Mouse (Mus musculus) midbrain, embryonic 14.5 days (tissue): ENCODE data around the gene Txndc8. TPM values are rescaled to one million over a fixed set of nuclear protein-coding genes. Genes with fewer than 3 reads are reported as not detected.

ENCODE experiments used
- ATAC-seq: fragments of 200-750 bp; cut with Nextera tagmentation; 2 replicates; pipeline ENCODE4 v1.8.0; 2017; ENCODE audit warnings: moderate number of reproducible peaks, moderate library complexity; ENCODE audit not compliant: low FRiP score, low TSS enrichment
- DNase-seq: peaks from one replicate; pipeline ENCODE4 v3.0.0-alpha.2; 2015
- H3K27ac ChIP-seq: fragments of 300-500 bp; sonication (generic); replicated peaks from 2 replicates; pipeline ENCODE4 v1.5.1; 2014; ENCODE audit warnings: mild to moderate bottlenecking, low read depth, low read length, moderate library complexity
- H3K27me3 ChIP-seq: fragments of 300-500 bp; sonication (generic); 2 replicates; pipeline ENCODE4 v1.6.1; 2014; ENCODE audit warnings: low read length, control low read depth, mixed read lengths; ENCODE audit not compliant: control insufficient read depth, insufficient read depth
- H3K36me3 ChIP-seq: fragments of 300-500 bp; sonication (generic); 2 replicates; pipeline ENCODE4 v1.6.1; 2014; ENCODE audit warnings: low read length, control low read depth; ENCODE audit not compliant: control insufficient read depth, insufficient read depth
- H3K4me1 ChIP-seq: fragments of 300-500 bp; sonication (generic); 2 replicates; pipeline ENCODE4 v1.6.1; 2014; ENCODE audit warnings: mild to moderate bottlenecking, antibody characterized with exemption, low read length, control low read depth; ENCODE audit not compliant: control insufficient read depth, insufficient read depth
- H3K4me2 ChIP-seq: fragments of 300-500 bp; sonication (generic); 2 replicates; pipeline ENCODE4 v1.6.1; 2014; ENCODE audit warnings: mild to moderate bottlenecking, low read length, moderate library complexity
- H3K4me3 ChIP-seq: fragments of 300-500 bp; sonication (generic); replicated peaks from 2 replicates; pipeline ENCODE4 v1.5.1; 2014; ENCODE audit warnings: low read depth, low read length
- H3K9ac ChIP-seq: fragments of 300-500 bp; sonication (generic); replicated peaks from 2 replicates; pipeline ENCODE4 v1.6.1; 2014; ENCODE audit warnings: mild to moderate bottlenecking, low read length, moderate library complexity
- H3K9me3 ChIP-seq: fragments of 300-500 bp; sonication (generic); 2 replicates; pipeline ENCODE4 v1.6.1; 2016; ENCODE audit warnings: low read length, control low read depth, mixed read lengths; ENCODE audit not compliant: control insufficient read depth
- WGBS: fragments of 180-500 bp; shearing (Covaris S2); extraction: QIAGEN DNeasy Blood & Tissue Kit; methylation state at CpG from one replicate; pipeline ENCODE4 v1.1.7; 2014; 5-methylcytosine and 5-hydroxymethylcytosine counted together
- polyA plus RNA-seq: library from polyadenylated mRNA; unstranded; fragments of >200 nt; fragmentation: Nextera tagmentation; extraction: Ambion mirVana; gene quantifications from 2 replicates; pipeline ENCODE4 v1.2.1, GENCODE M21; 2014

The Txndc8 gene
- polyA plus RNA-seq, 1 experiment from 2014 or later = not detected

GRCm38 (mm10) chr4:57934181-57934580, 74.7 kb downstream of the Txndc8 start:
- no peak for DNase-seq
- Histone ChIP-seq H3K4me1 (no peaks in the 10 kb centered on the region), H3K9me3 (no peaks in the 10 kb centered on the region), H3K27ac (no peak overlapping the region), H3K27me3 (no peaks in the 10 kb centered on the region), H3K36me3 (no peaks in the 10 kb centered on the region), H3K4me2 (no peak overlapping the region), H3K9ac (no peak overlapping the region), H3K4me3 (no peak overlapping the region)
- WGBS = 73% methylated on average over 5 of the region's 5 CpGs
- no peak for ATAC-seq

Other genes with a start within 250 kb of the Txndc8 start
- 0.09 TPM in 1 of 2 replicates, not detected in the other for gene D630039A03Rik, start 92.8 kb downstream of the Txndc8 start, polyA plus RNA-seq
- gene Txn1, start 52.7 kb downstream of the Txndc8 start, polyA plus RNA-seq = 282 and 334 TPM in 2 replicates
- 0.46 and 0.92 TPM in 2 replicates for gene Svep1, start 197.7 kb upstream of the Txndc8 start, polyA plus RNA-seq